Mouse (Mus musculus) left cerebral cortex, adult 11 months (tissue): ENCODE data around the gene Jade2.

Experiments used
- DNase-seq: peaks from one replicate; pipeline ENCODE4 v3.0.0; 2022; ENCODE audit warnings: low spot score

Jade2 gene

GRCm38 (mm10) chr11:51833393-51834066 lies 23.9 kb downstream of the Jade2 start:
- DNase-seq, result no peak

- no peak for DNase-seq
These were observed 24.5 kb downstream of the Jade2 start for GRCm38 (mm10) chr11:51832992-51833391.

GRCm38 (mm10) chr11:51831962-51832909 lies 25.2 kb downstream of the Jade2 start:
- DNase-seq, result no peak

GRCm38 (mm10) chr11:51824867-51825424 lies 32.5 kb downstream of the Jade2 start:
- no peak for DNase-seq

- no peak for DNase-seq
These were observed 33.3 kb downstream of the Jade2 start for GRCm38 (mm10) chr11:51823963-51824753.

- no peak for DNase-seq
These were observed 34.2 kb downstream of the Jade2 start for GRCm38 (mm10) chr11:51823271-51823670.

GRCm38 (mm10) chr11:51822736-51823135 lies 34.7 kb downstream of the Jade2 start:
- DNase-seq, result no peak

- DNase-seq, result peak; percentile 47
These were observed 36.6 kb downstream of the Jade2 start for GRCm38 (mm10) chr11:51820861-51821260.

- DNase-seq, result no peak
These were observed 37.5 kb downstream of the Jade2 start for GRCm38 (mm10) chr11:51819964-51820363.

- no peak for DNase-seq
These were observed 38.6 kb downstream of the Jade2 start for GRCm38 (mm10) chr11:51818837-51819236.

- DNase-seq, result peak; percentile 69
These were observed 39.7 kb downstream of the Jade2 start for GRCm38 (mm10) chr11:51817756-51818155.

GRCm38 (mm10) chr11:51812022-51812546 lies 45.4 kb downstream of the Jade2 start:
- DNase-seq, result no peak

- DNase-seq, result no peak
These were observed 46.2 kb downstream of the Jade2 start for GRCm38 (mm10) chr11:51811230-51811629.

GRCm38 (mm10) chr11:51809632-51810224 lies 47.7 kb downstream of the Jade2 start:
- no peak for DNase-seq

GRCm38 (mm10) chr11:51807108-51807879 lies 50.2 kb downstream of the Jade2 start:
- no peak for DNase-seq

GRCm38 (mm10) chr11:51805221-51805981 lies 52.1 kb downstream of the Jade2 start:
- DNase-seq, result peak; percentile 58

GRCm38 (mm10) chr11:51800634-51801325 lies 56.7 kb downstream of the Jade2 start:
- no peak for DNase-seq

- no peak for DNase-seq
These were observed 61.2 kb downstream of the Jade2 start for GRCm38 (mm10) chr11:51796272-51796671.

- no peak for DNase-seq
These were observed 66.8 kb downstream of the Jade2 start for GRCm38 (mm10) chr11:51790662-51791061.
